Mouse (Mus musculus) left cerebral cortex, postnatal 25 days (tissue): ENCODE results near the gene Golga7b. TPM values are rescaled to one million over a fixed set of nuclear protein-coding genes. Genes with fewer than 3 reads are reported as not detected.

Experiments used
- DNase-seq, 2 experiments: peaks; one replicate each; pipeline ENCODE4 v3.0.0; 2022; ENCODE audit warnings: low spot score in 2 of 2, mixed read lengths in 1 of 2
- intact Hi-C: fragments of 180-260 bp; cut with DNase I; formaldehyde crosslinking; loops from one replicate; pipeline ENCODE4 v1.15.1; 2025
- total RNA-seq, 2 experiments: library from RNA; stranded (reverse); gene quantifications; 2 replicates each; pipeline ENCODE4 v1.2.3; 2021

Golga7b gene
- 100 to 1,000 TPM; 130 to 140 TPM for total RNA-seq

GRCm38 (mm10) chr19:42247519-42247918, at the start of gene Golga7b:
Gene Golga7b, plus strand, starts transcription at chr19:42247574.
- DNase-seq, result no peak
- intact Hi-C loops, result no loop called here

GRCm38 (mm10) chr19:42198026-42198425, 49.3 kb upstream of the Golga7b start:
- no peak for DNase-seq
- intact Hi-C loops, result no loop called here

- DNase-seq, result no peak
- intact Hi-C loops, result no loop called here
These were observed 45.5 kb upstream of the Golga7b start, which contains the start of gene Sfrp5 for GRCm38 (mm10) chr19:42201696-42202381. Gene Sfrp5, minus strand, starts transcription at chr19:42202252.

- intact Hi-C loops, result no loop called here
These were observed 44.9 kb upstream of the Golga7b start for GRCm38 (mm10) chr19:42202467-42202866.

GRCm38 (mm10) chr19:42204306-42204705, 43.1 kb upstream of the Golga7b start:
- DNase-seq, result no peak
- intact Hi-C loops, result no loop called here

More at GRCm38 (mm10) chr19:42202467-42202866, 44.9 kb upstream of the Golga7b start:
- DNase-seq, result no peak

GRCm38 (mm10) chr19:42205201-42205600, 42.2 kb upstream of the Golga7b start:
- intact Hi-C loops, result no loop called here
- no peak for DNase-seq

GRCm38 (mm10) chr19:42209485-42209884, 37.9 kb upstream of the Golga7b start:
- intact Hi-C loops, result no loop called here
- no peak for DNase-seq

GRCm38 (mm10) chr19:42209976-42210375, 37.4 kb upstream of the Golga7b start:
- no peak for DNase-seq
- intact Hi-C loops, result no loop called here

GRCm38 (mm10) chr19:42211936-42212335, 35.4 kb upstream of the Golga7b start:
- DNase-seq, result no peak
- intact Hi-C loops, result no loop called here

- no peak for DNase-seq
- intact Hi-C loops, result no loop called here
These were observed 32.8 kb upstream of the Golga7b start for GRCm38 (mm10) chr19:42214601-42215000.

- DNase-seq, result no peak
- intact Hi-C loops, result loop anchor here (1.0 to 5.0 kb wide), 2 partner anchors 40 to 55 kb away; no protein-coding TSS in a partner anchor
These were observed 30.5 kb upstream of the Golga7b start for GRCm38 (mm10) chr19:42216699-42217373.

- DNase-seq, result peak; percentile 47 to 74
- intact Hi-C loops, result loop anchor here (1.0 to 5.0 kb wide), 2 partner anchors 40 to 55 kb away; no protein-coding TSS in a partner anchor
These were observed 30.0 kb upstream of the Golga7b start for GRCm38 (mm10) chr19:42217374-42217763.

GRCm38 (mm10) chr19:42226451-42226850, 20.9 kb upstream of the Golga7b start:
- DNase-seq, result peak; percentile 20 to 79
- intact Hi-C loops, result no loop called here

- DNase-seq, result no peak
- intact Hi-C loops, result loop anchor here (10.0 kb wide), 1 partner anchor 135 kb away; no protein-coding TSS in a partner anchor
These were observed 17.7 kb upstream of the Golga7b start for GRCm38 (mm10) chr19:42229499-42230287.

- intact Hi-C loops, result loop anchor here (10.0 kb wide), 1 partner anchor 135 kb away; no protein-coding TSS in a partner anchor
- DNase-seq, result no peak
These were observed 17.1 kb upstream of the Golga7b start for GRCm38 (mm10) chr19:42230288-42230568.

- intact Hi-C loops, result loop anchor here (10.0 kb wide), 1 partner anchor 134 kb away; no protein-coding TSS in a partner anchor
These were observed 16.4 kb upstream of the Golga7b start for GRCm38 (mm10) chr19:42230986-42231385.

GRCm38 (mm10) chr19:42237602-42238340, 9.6 kb upstream of the Golga7b start:
- peak; percentile 50 to 90 for DNase-seq
- intact Hi-C loops, result loop anchor here (1.0 to 10.0 kb wide), 3 partner anchors 19 to 127 kb away; no protein-coding TSS in a partner anchor

More at GRCm38 (mm10) chr19:42230986-42231385, 16.4 kb upstream of the Golga7b start:
- DNase-seq, result no peak

- peak; percentile 22 to 65 for DNase-seq
- intact Hi-C loops, result loop anchor here (1.0 to 10.0 kb wide), 3 partner anchors 18 to 126 kb away; no protein-coding TSS in a partner anchor
These were observed 9.0 kb upstream of the Golga7b start for GRCm38 (mm10) chr19:42238341-42238715.

GRCm38 (mm10) chr19:42240881-42241280, 6.5 kb upstream of the Golga7b start:
- DNase-seq, result no peak

More at GRCm38 (mm10) chr19:42240881-42241280, 6.5 kb upstream of the Golga7b start:
- intact Hi-C loops, result no loop called here
